Mouse (Mus musculus) left cerebral cortex, adult 8-10 months (tissue): ENCODE measurements around the gene Ttc29. TPM values are rescaled to one million over a fixed set of nuclear protein-coding genes. Genes with fewer than 3 reads are reported as not detected.

Experiments used
- total RNA-seq, 4 experiments: library from RNA; stranded (reverse); gene quantifications; 2 replicates each; pipeline ENCODE4 v1.2.4; 2022

The Ttc29 gene
- total RNA-seq, 4 experiments from 2014 or later, result 0.25 to 0.63 (median 0.46) TPM

Other genes with a start within 250 kb of the Ttc29 start
- under 1 TPM in 1 of 4 experiments, not detected in 3; 0.19 TPM for gene Pou4f2, start 223.3 kb downstream of the Ttc29 start, total RNA-seq